Mouse (Mus musculus): ENCODE data around the gene Olfr1298.

Gene Olfr1298

GRCm38 (mm10) chr2:111649101-111649500 is at the start of gene Olfr1298:
TSS of gene Olfr1298 (minus strand) at chr2:111649201.
- DNase-seq: no peak

GRCm38 (mm10) chr2:111661119-111661518 is 12.1 kb upstream of the Olfr1298 start, which contains the start of gene Olfr1299:
TSS of gene Olfr1299 (plus strand) at chr2:111661419.
- no peak for DNase-seq

DNA sequence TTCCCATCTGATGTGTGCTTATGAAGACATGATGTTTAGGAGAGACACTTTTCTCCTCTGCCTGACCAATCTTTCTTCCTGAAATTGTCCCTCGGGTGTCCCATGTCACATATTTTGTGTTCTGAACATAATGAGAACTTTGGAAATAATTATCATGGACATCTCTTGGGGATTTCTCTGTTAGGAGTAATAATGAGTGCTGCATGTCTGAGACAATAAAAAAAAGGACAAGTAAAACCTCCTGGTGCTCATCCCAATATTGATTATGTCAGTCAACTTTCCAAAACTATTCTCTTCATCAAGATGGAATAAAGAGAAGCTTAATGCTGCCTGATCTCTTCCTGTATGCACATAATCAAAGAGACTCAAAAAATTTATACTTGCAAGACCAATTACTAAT is 22.6 kb downstream of the Olfr1298 start, which contains the start of gene Olfr1297:
Gene Olfr1297, minus strand, starts transcription at position 101 of the 400 bp plus-strand sequence.
- no peak for DNase-seq

Measured in retina, postnatal 1 day (tissue).